Mouse (Mus musculus) bone marrow, adult 2 months (tissue): ENCODE results near the gene Fbxl13. TPM values are rescaled to one million over a fixed set of nuclear protein-coding genes. Genes with fewer than 3 reads are reported as not detected.

Experiments used
- H3K27ac ChIP-seq: fragments of 200-500 bp; 2 replicates; pipeline ENCODE4 v1.5.1; 2012; ENCODE audit warnings: low read depth, mild to moderate bottlenecking, control low read depth, inconsistent platforms, low read length; ENCODE audit not compliant: control insufficient read depth, poor library complexity, insufficient read depth
- H3K4me1 ChIP-seq: fragments of 200-500 bp; 2 replicates; pipeline ENCODE4 v1.6.1; 2011; ENCODE audit warnings: low read length; ENCODE audit not compliant: control insufficient read depth, insufficient read depth
- H3K4me3 ChIP-seq: fragments of 200-500 bp; replicated peaks from 2 replicates; pipeline ENCODE3; 2011; ENCODE audit warnings: mild to moderate bottlenecking, low read depth, low read length, control low read depth; ENCODE audit not compliant: control insufficient read depth
- CTCF ChIP-seq: fragments of 200-500 bp; IDR thresholded peaks from 2 replicates; pipeline ENCODE4 v1.5.1; 2011; ENCODE audit warnings: low read length, control low read depth; ENCODE audit not compliant: control insufficient read depth, insufficient read depth
- POLR2A ChIP-seq: fragments of 200-500 bp; IDR thresholded peaks from 2 replicates; pipeline ENCODE4 v1.6.1; 2011; ENCODE audit warnings: low read depth, mild to moderate bottlenecking, control low read depth, low read length, borderline replicate concordance; ENCODE audit not compliant: control insufficient read depth
- WGBS: fragments of 180-500 bp; shearing (Covaris S2); methylation state at CpG from one replicate; pipeline ENCODE4 v1.1.7; 2018; 5-methylcytosine and 5-hydroxymethylcytosine counted together
- polyA plus RNA-seq: library from polyadenylated mRNA; stranded (reverse); fragments of >200 nt; gene quantifications from 2 replicates; pipeline ENCODE4 v1.2.4, GENCODE M21; 2011; ENCODE audit warnings: low replicate concordance; ENCODE audit not compliant: missing spikeins, insufficient read depth, insufficient read length

Fbxl13 gene
- polyA plus RNA-seq, 1 experiment = not detected

DNA sequence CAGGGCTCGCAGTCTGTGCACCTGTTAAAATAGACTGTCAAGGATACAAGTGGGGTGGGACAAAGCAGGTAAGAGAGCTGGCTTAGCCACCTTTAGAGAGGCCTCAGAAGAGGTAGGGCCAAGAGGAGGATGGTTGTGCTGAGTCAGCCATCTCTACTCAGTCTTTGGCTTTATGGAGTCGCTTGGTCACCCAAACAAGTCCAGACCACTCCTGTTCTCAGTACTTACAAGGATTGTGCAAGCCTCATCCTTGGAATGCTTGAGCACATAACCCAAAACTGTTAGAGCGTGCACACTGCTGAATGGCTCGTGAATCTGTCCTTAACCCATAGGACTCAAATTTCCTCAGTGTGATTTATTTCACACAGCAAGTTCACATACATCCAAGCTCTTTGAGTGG lies 91.7 kb downstream of the Fbxl13 start:
- H3K4me1 ChIP-seq = no peaks in the 10 kb centered on the region
- no peak overlapping the region for H3K4me3 ChIP-seq
- 76% methylated on average over 4 of the region's 4 CpGs for WGBS
- no peak overlapping the region for H3K27ac ChIP-seq
- TF ChIP-seq POLR2A (no peak), CTCF (no peak)

DNA sequence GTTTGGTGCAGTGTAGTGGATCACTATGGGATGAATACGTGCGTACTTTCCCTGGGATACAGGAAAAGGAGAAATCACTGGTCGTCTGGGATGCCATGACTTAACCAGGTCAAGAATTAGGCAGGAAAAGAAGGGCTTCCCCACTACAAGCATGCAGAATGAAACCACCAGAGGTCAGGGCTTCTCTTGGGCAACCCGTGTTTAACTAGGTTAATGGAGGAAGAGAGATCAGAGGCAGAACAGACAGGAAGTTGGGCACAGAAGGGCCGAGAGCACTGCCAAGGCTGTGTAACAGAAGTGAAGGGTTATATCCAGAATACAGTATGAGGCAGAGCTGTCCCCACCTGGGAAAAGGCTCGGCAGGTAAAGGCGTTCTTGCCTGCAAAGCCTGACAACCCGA lies 98.4 kb downstream of the Fbxl13 start:
- H3K27ac ChIP-seq = no peak overlapping the region
- WGBS = 55% methylated on average over 8 of the region's 8 CpGs
- no peak overlapping the region for H3K4me3 ChIP-seq
- no peaks in the 10 kb centered on the region; the same call in 1 of the 2 replicates for H3K4me1 ChIP-seq
- TF ChIP-seq POLR2A (no peak), CTCF (no peak)

DNA sequence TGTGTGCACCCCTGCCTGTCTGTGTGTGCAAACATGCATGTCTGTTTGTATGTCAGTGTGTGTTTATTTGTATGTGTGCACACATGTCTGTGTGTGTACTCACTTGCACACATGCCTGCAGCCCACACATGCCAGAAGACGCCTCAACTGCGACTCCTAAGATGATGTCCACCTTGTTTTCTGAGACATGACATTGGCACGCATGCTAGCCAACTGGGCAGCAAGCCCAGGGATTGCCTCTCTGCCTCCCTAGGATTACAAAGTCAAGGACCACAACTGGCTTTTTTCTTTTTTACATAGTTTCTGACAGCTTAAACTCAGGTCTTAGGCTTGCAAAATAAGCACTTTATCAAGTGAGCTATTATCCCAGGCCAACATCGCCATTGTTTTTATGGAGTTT lies 99.6 kb downstream of the Fbxl13 start:
- Histone ChIP-seq H3K27ac (no peak overlapping the region), H3K4me3 (no peak overlapping the region), H3K4me1 (no peaks in the 10 kb centered on the region; the same call in 1 of the 2 replicates)
- TF ChIP-seq CTCF (no peak), POLR2A (no peak)
- 80% methylated on average over 4 of the region's 4 CpGs for WGBS

DNA sequence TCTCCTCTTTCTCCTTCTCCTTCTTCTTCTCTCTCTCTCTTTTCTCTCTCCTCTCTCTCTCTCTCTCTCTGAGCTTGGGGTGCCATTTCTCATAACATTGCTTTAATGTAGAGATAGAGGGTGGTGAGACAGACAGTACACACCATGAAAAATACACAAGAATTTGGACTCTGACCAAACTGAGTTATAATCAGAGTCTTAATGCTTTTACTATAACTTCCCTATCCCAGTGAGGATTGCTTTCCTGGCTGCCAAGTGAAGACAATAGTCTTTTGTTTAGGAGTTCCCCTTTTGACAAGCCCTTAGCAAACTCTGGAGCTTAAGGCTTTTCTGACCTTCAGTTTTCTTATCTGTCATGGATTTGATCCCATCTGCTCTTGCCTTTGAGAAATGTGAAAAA lies 100.2 kb downstream of the Fbxl13 start:
- TF ChIP-seq POLR2A (no peak), CTCF (no peak)
- H3K27ac ChIP-seq = no peak overlapping the region
- no peaks in the 10 kb centered on the region; the same call in 1 of the 2 replicates for H3K4me1 ChIP-seq
- no peak overlapping the region for H3K4me3 ChIP-seq

DNA sequence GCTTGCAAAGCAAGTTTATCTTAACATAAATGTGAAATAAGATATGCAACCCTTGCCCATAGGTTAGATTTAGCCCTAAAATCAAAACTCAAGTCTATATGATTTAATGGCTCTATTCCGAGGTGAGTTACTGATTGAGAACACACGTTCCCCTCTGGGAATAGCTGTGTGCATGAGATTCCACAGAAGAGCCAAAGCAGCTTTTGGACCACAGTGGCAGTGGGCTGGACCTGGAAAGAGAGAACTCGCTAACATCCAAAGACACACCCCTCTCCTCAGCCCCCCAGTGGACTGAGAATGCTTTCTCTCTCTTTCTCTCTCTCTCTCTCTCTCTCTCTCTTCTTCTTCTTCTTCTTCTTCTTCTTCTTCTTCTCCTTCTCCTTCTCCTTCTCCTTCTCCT lies 100.6 kb downstream of the Fbxl13 start:
- WGBS = 77% methylated on average over 3 of the region's 3 CpGs
- H3K27ac ChIP-seq = no peak overlapping the region
- TF ChIP-seq CTCF = no peak
- no peak for TF ChIP-seq POLR2A

DNA sequence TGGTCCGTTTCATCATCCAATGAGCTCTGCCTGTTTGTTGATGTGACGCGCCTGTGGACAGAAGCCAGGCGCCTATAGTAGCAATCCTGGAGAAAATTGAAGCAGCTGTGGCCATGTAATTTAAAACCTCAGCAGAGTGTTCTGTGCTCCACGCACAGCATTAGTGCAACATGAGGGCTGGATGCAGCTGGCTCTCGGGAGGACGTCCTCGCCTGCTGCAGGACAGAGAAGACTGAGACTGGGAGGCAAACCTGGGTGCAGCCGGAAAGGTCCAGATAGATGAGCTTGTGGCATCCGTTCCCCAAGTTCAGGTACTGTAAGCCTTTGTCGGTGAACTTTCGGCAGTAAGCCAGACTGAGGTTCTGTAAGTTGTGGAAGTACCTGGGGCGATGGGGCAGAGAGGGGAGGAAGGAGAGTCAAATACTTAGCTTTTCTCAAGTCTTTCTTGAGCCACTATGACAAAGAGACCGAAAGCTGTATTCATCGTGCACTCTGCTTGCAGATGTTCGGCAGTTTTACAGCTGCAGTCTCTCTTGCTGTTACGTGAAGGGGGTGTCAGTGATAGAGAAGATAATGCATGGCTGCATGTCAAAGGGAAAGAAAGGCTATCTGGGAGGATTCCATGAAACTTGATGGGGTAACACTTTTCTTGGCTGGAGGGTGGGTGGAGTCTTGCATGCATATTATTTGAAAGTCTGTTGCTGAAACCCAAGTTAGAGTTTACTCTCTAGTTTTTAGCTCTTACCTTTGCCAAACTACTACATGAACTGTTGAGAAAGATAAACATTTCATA lies 101.8 kb downstream of the Fbxl13 start, which contains the start of gene Lrrc17:
Lrrc17 (plus strand) TSS at position 151 of the 793 bp plus-strand sequence.
- no peak within 1 kb of the TSS for H3K4me3 ChIP-seq
- no peaks in the 10 kb centered on the region; the same call in 1 of the 2 replicates for H3K4me1 ChIP-seq
- no peak within 1 kb of the TSS for H3K27ac ChIP-seq
- WGBS = 75% methylated on average over 17 of the region's 17 CpGs
- TF ChIP-seq POLR2A (no peak), CTCF (no peak)

More for the DNA sequence above, 100.6 kb downstream of the Fbxl13 start:
- H3K4me3 ChIP-seq = no peak overlapping the region
- no peaks in the 10 kb centered on the region; the same call in 1 of the 2 replicates for H3K4me1 ChIP-seq

DNA sequence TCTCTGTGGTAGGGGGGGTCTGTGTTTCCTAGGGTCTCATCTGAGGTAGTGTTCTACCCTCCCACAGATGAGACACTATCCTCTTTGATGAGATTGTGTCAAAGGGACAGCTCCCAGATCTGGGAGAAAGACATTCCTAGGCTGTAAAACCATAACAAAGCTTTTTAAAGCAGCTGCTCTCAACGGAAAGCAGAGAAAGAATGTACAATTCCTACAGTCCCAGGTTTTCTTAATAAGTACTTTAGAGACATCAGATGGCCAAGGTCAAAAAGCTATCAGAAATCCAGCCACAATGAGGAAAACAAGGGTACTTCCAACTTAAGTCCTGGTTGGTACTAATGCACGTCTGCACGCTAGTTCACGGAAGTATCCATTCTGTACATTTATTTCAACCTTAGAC lies 103.2 kb downstream of the Fbxl13 start:
- Histone ChIP-seq H3K27ac (no peak overlapping the region), H3K4me3 (no peak overlapping the region), H3K4me1 (no peaks in the 10 kb centered on the region; the same call in 1 of the 2 replicates)
- no peak for TF ChIP-seq POLR2A
- no peak for TF ChIP-seq CTCF
- WGBS = 69% methylated on average over 4 of the region's 4 CpGs

DNA sequence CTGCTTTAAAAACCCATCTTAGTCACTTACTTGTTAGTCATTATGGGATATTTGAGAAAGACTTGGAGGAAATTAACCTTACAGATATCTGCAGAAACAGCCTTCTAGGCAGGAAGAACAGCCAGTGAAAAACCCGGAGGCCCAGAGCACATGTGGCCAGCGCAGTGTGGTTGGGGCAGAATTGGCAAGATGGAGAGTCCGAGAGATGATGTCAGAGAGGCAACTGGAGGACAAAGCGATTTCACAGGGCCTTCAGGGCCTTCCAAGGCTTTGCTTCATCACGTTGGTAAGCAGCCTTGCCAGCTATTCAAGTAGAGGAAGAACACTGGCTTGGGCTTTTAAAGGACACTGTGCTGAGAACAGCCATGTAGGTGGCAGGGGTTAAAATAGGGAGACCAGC lies 112.5 kb downstream of the Fbxl13 start:
- 78% methylated on average over 5 of the region's 5 CpGs for WGBS
- TF ChIP-seq POLR2A = no peak
- TF ChIP-seq CTCF = no peak
- H3K27ac ChIP-seq = no peak overlapping the region
- no peaks in the 10 kb centered on the region for H3K4me1 ChIP-seq
- H3K4me3 ChIP-seq = no peak overlapping the region
